Mouse (Mus musculus) bone marrow macrophage, adult 2 months (primary cell): ENCODE measurements around the gene Rsu1.

Experiments
- CTCF ChIP-seq: IDR thresholded peaks from 2 replicates; pipeline ENCODE4 v1.5.1; 2012; ENCODE audit warnings: low read depth, mild to moderate bottlenecking, low read length, moderate library complexity
- POLR2A ChIP-seq: IDR thresholded peaks from 2 replicates; pipeline ENCODE4 v1.6.1; 2012; ENCODE audit warnings: mild to moderate bottlenecking, low read depth, low read length, borderline replicate concordance

GRCm38 (mm10) chr2:13129337-13129736 is 141.9 kb downstream of the Rsu1 start:
- no peak for TF ChIP-seq POLR2A
- no peak for TF ChIP-seq CTCF
